Mouse (Mus musculus) cortical plate, adult 2 months (tissue): ENCODE measurements around the gene Cdipt. TPM values are rescaled to one million over a fixed set of nuclear protein-coding genes. Genes with fewer than 3 reads are reported as not detected.
A peak's percentile ranks its signal among the peaks of the same experiment; 100 is the strongest.

Experiments
- H3K27ac ChIP-seq: fragments of 200-500 bp; 2 replicates; pipeline ENCODE4 v1.5.1; 2012; ENCODE audit warnings: low read length, control low read depth, inconsistent platforms; ENCODE audit not compliant: insufficient read depth
- H3K4me1 ChIP-seq: fragments of 200-500 bp; 2 replicates; pipeline ENCODE4 v1.6.1; 2011; ENCODE audit warnings: low read length; ENCODE audit not compliant: control insufficient read depth, insufficient read depth
- H3K4me3 ChIP-seq: fragments of 200-500 bp; 2 replicates; pipeline ENCODE4 v1.5.1; 2011; ENCODE audit warnings: mild to moderate bottlenecking, low read length, control low read depth; ENCODE audit not compliant: insufficient read depth
- CTCF ChIP-seq: fragments of 200-500 bp; IDR thresholded peaks from 2 replicates; pipeline ENCODE4 v1.5.1; 2011; ENCODE audit warnings: mild to moderate bottlenecking, control low read depth, low read length; ENCODE audit not compliant: insufficient read depth; ENCODE audit errors: extremely low read depth
- POLR2A ChIP-seq: fragments of 200-500 bp; IDR thresholded peaks from 2 replicates; pipeline ENCODE4 v1.6.1; 2011; ENCODE audit warnings: mild to moderate bottlenecking, low read length, control low read depth; ENCODE audit not compliant: insufficient read depth; ENCODE audit errors: extremely low read depth
- polyA plus RNA-seq: library from polyadenylated mRNA; depleted of rRNA; stranded (reverse); fragments of >200 nt; gene quantifications from 2 replicates; pipeline ENCODE4 v1.2.3, GENCODE M21; 2012

The Cdipt gene
- polyA plus RNA-seq, 1 experiment, result 253 TPM

DNA sequence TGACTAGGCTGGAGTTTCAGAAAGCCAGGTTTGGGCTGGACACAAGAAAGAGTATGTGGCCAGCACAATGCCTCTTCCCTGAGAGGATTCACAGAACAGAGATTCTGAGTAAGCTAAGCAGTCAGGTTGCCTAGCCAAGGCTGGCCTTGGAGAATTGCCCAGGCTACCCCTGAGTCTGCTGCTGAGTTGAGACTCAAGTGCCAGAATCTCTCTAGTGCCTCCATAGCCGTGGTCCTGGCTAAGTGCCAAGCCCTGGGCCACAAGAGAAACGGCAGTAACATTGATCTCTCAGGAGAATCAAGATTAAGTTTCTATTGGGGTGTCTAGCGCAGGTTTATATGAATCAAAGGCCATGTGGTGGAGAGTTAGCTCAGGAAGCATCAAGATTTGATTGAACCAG is 10.1 kb upstream of the Cdipt start:
- H3K4me3 ChIP-seq, result no peak overlapping the region
- TF ChIP-seq POLR2A, result no peak
- no peak for TF ChIP-seq CTCF
- peaks cover 4% of the 10 kb centered on the region; the same call in 1 of the 2 replicates for H3K4me1 ChIP-seq
- H3K27ac ChIP-seq, result no peak overlapping the region

DNA sequence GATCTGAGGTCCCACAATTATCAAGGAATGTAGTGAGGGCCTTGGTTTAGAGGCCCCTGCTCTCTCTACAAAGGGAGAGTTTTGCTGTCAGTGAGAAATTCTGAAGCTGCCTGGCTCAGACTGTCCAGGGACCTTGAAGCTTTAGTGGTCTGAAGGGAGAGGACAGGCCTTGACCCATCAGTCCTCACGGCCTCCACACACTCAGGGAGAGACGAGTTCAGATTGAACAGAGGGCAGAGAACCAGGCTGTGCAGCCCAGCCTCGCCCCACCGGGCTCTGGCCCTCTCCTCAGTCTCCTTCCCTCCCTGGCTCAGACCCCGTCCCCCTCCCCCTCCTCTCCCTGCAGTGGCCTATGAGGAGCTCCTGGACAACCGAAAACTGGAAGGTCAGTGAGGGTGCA is 8.4 kb upstream of the Cdipt start:
- Histone ChIP-seq H3K4me1 (no peaks in the 10 kb centered on the region), H3K4me3 (no peak overlapping the region)
- TF ChIP-seq POLR2A (no peak), CTCF (no peak)

DNA sequence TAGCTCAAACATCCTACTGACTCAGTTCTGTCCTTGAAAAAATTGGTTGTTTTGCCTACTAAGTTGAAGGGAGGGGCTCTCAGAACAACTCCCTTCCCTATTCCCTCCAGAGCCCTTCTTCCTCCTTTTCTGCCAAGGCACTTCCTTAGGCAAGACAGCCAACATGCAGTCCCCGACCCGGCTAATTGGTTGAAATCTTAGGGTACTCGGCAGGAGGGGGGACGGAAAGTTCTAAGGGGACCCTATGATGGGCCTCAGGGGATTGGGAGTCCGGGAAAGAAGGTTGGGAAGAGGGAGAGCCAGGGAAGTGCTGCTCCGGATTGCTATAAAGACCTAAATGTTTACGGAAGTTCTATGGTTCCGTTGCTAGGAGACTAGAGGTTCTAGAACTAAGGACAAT is 221 bp upstream of the Cdipt start:
- no peak overlapping the region for H3K27ac ChIP-seq
- H3K4me3 ChIP-seq, result peak overlapping the region; percentile 85
- peaks cover 6% of the 10 kb centered on the region; the same call in 1 of the 2 replicates for H3K4me1 ChIP-seq
- no peak for TF ChIP-seq POLR2A
- no peak for TF ChIP-seq CTCF

More for the DNA sequence above, 8.4 kb upstream of the Cdipt start:
- H3K27ac ChIP-seq, result no peak overlapping the region

DNA sequence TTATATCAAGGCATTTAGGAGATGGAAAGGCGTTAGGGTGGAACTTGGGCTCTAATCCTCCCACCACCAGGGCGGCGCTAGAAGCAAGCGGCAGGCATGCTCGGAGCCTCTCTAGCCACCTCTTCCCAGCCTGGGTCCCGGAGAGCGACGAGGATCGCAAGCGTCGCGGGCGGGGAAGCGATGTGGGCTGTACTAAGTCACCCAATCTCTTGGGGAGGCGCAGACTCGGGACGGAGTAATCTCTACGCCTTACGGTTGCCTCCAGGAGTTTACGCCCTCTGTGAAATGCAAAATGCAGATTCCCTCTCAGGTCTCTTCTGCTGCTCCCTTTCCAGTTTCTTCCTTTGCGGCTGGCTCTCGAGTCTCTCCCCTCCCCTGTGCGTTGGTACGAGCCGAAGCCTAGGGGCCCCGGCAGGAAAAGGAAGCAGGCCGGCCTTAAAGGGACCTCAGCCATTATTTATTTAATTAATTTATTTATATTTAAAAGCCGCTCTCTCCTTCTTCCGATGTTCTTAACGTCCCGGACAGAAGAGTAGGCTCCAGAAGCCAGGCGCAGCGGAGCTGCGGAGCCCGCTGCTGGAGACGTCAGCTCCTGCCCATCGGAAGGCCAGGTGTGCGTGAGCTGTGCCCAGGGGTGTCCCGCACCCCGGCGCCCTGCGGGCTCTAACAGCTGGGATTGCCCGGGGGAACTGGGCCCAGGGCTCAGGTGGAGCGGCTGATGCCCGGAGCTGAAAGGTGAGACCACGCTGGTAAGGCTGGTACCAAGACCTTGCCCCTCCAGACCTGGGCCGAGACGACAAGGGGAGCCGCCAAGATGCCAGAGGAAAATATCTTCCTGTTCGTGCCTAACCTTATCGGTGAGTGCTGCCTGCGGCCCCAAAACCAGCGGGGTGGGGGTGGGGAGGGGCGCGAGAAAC is 494 bp downstream of the Cdipt start, which contains the start of gene Cdiptos:
Gene Cdiptos (minus strand): TSS at position 149 of the 917 bp plus-strand sequence.
- TF ChIP-seq POLR2A, result 0 out of 2 replicates have a peak, but pooled peaks have one; percentile 18
- peak; percentile 92 for TF ChIP-seq CTCF
- Histone ChIP-seq H3K4me1 (peaks cover 6% of the 10 kb centered on the region; the same call in 1 of the 2 replicates), H3K27ac (peak within 1 kb of the TSS; percentile 96), H3K4me3 (peak within 1 kb of the TSS; percentile 85)

DNA sequence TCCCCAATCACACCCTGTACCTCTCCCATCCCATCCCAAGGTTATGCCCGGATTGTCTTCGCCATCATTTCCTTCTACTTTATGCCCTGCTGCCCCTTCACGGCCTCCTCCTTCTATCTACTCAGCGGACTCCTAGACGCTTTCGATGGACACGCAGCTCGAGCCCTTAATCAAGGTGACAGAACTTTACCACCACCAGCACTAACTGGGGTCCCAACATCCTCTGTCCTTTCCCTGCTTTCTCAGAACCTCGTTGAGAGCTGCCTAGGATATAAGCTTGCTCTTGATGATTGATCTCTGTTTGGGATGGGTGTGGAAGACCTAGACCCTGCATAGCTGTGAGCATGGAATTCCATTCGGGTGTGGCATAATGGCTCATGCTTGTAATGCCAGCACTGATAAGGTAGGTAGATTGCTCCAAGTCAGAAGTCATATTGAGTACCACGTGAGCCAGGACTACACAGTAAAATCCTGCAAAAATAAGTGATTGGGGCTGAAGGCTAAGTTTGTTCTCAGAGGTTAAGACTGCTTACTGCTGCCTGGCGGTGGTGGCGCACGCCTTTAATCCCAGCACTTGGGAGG is 1.3 kb downstream of the Cdipt start:
- TF ChIP-seq POLR2A, result no peak
- TF ChIP-seq CTCF, result no peak
- Histone ChIP-seq H3K4me3 (peak overlapping the region; percentile 85), H3K27ac (0 out of 2 replicates have a peak overlapping the region, but pooled peaks have one; percentile 26), H3K4me1 (peaks cover 6% of the 10 kb centered on the region; the same call in 1 of the 2 replicates)

DNA sequence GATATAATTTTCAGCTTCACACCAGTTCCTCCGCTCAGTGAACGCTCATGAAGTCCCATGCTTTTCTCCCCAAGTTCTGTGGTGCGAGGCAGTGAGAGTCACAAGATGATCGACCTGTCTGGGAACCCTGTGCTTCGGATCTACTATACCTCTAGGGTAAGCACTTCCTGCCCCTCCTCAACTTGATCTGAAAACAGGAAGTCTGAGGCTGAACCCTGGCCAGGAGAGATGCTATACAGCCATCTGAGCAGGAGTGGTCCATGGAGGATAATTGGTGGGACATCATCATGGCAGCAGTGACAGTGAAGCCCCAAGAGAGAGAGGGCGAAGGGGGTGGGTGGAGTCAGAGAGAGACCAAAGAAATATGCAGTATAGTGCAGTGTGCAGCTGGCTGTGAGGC is 3.1 kb downstream of the Cdipt start:
- Histone ChIP-seq H3K4me1 (peaks cover 6% of the 10 kb centered on the region; the same call in 1 of the 2 replicates), H3K27ac (no peak overlapping the region), H3K4me3 (no peak overlapping the region)
- TF ChIP-seq CTCF, result no peak
- TF ChIP-seq POLR2A, result no peak

DNA sequence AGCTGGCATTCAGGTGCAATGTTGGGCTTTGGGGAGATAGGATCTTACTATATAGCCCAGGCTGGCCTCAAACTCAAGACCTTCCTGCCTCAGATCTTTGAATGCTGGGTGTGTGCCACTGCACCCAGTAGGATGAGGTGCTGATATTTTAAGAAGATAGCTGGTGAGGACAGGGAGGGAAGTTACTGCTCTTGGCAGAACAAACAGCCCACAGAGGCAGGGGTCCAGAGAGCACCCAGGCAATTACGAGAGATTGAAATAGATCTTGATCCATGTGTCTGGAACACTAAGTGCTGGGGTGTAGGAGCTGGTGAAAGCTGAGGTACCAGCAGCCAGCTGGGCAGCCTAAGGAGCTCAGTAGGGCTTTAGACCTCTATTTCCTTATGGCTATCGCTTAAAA is 5.9 kb downstream of the Cdipt start:
- H3K27ac ChIP-seq, result no peak overlapping the region
- TF ChIP-seq POLR2A, result no peak
- no peak for TF ChIP-seq CTCF
- no peak overlapping the region for H3K4me3 ChIP-seq
- peaks cover 6% of the 10 kb centered on the region; the same call in 1 of the 2 replicates for H3K4me1 ChIP-seq

DNA sequence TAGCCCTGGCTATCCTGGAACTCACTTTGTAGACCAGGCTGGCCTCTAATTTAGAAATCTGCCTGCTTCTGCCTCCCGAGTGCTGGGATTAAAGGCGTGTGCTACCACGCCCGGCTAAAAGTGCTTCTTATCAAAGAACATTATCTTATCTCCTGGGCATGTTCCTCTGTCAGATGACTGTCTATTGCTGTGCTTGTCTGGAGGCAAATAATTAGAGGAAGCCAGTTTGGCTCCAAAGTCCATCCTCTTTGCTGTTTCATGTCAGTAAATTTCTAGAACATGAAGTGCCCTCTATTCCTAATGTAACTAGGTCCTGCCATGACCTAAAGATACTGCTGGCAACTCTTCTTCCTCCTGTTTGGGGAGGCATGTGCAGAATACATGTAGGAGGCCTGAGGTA is 6.3 kb downstream of the Cdipt start:
- no peak overlapping the region for H3K27ac ChIP-seq
- TF ChIP-seq CTCF (no peak), POLR2A (no peak)
- no peak overlapping the region for H3K4me3 ChIP-seq
- H3K4me1 ChIP-seq, result peaks cover 5% of the 10 kb centered on the region; the same call in 1 of the 2 replicates

DNA sequence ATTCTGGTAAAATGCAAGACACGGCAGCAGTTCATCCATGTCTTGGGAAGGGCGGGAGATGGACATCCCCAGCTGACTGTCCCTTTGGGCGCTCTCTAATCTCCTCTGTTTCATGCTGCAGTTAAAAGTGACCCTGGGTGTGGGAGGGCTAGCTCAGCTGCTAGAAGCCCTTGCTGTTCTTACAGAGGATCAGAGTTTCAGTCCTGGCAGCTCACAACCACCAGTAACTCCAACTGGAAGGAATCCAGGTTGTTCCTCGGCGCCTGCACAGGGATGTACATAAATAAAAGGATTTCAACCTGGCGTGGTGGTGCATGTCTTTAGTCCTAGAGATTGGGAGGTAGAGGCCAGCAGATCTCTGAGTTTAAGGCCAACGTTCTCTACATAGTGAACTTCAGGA is 7.4 kb downstream of the Cdipt start:
- TF ChIP-seq CTCF (no peak), POLR2A (no peak)
- no peak overlapping the region for H3K4me3 ChIP-seq
- no peak overlapping the region for H3K27ac ChIP-seq
- H3K4me1 ChIP-seq, result 0 out of 2 replicates have a peak, but pooled peaks cover 1% of the 10 kb centered on the region
